Mouse (Mus musculus): ENCODE measurements around the gene Rad51d. TPM values are rescaled to one million over a fixed set of nuclear protein-coding genes. Genes with fewer than 3 reads are reported as not detected.
"Not testable (repeated sequence)": the region's sequence is repeated elsewhere in the genome, so short reads cannot be mapped to it uniquely, and the experiment has no call there.

Rad51d gene
- polyA plus RNA-seq, 1 experiment from 2014 or later: 19.2 TPM

DNA sequence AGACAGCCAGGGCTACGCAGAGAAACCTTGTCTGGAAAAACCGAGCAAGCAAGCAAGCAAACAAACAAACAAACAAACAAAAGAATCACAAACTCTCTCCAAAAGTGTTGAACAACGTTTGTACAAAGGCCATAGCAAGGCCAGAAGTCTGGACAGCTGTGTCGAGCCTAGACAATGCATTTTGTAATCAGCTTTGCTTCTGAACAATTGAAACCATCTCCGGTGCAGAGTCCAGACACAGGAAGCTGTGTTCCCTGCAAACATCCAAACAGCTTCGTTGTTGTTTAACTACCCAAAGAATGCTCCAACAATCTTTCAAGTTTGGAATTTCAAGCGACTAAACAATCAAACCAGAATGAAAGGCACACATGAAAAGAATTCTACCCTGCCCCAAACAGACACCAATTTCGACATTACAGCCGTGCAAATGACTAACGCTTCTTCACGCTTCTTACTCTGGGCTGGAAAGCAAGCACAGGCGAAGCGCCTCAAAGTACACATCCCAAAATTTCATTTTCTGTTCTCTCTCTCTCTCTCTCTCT is 33.0 kb downstream of the Rad51d start:
- DNase-seq (ENCODE audit: low spot score): no peak

DNA sequence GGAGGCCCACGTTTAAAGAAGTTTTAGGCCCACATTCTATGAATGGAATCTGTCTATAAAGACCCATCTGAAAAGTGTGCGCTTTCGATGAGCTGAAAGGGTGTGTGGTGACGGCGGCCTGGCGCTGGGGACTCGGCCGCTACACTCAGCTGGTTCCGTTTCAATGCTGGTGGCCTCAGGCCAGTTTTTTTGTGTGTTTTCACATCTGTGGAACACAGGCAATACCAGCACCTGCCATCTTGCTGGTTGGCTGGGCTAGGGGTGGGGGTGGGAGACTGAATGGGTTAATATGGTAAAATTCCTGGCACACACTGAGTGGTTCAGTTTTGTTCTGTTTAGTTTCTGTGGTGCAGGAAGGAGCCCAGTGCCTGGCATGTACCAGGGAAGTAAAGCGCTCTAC is 34.4 kb downstream of the Rad51d start:
- no peak for DNase-seq (ENCODE audit: low spot score)

DNA sequence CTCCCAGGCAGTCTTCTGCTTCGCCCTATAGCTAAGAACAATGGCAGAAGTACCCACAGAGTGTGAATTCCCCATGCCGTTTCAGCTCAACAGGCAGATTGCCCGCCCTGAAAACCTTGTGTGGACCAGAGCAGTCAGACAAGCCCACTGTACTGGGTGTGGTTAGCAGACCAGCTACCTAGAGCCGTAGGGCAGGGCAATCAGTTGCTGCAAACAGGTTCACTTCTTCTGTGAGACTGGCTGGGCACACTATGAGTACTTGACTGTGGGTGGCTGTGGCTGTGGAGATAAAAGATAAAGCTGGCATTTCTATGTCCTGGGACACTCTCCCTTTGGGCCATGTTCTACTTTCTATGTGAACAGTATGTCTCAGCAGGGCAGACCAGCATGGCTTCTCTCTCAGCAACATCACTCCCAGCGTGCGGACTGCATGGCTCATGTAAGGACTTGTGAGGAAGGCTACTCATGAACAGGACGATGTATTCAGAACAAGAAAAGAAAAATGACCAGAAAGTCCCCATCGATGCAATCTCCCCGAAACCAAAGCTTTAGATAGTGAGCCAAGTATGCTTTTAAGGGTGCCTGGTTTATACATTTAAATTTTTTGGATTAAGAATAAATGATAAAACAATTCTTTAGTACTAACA is 35.0 kb downstream of the Rad51d start:
- no peak for DNase-seq (ENCODE audit: low spot score)

DNA sequence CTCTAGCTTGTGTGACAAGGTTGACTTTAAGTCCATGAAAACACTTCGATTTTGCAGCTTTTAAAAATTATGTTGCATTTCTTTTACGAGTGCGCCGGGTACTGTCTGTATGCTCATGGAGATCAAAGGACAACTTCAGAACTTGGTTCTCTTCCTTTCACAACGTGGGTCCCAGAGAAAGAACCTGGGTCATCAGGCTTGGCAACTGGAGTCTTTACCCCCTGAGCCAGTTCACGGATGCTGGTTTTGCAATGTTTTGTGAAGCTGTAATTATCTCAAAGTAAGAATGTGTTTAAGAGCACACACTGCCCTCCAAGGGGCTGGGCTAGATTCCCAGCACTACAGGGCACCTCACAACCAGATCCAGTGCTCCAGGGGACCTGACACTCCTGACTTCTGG is 36.3 kb downstream of the Rad51d start:
- DNase-seq (ENCODE audit: low spot score): no peak

DNA sequence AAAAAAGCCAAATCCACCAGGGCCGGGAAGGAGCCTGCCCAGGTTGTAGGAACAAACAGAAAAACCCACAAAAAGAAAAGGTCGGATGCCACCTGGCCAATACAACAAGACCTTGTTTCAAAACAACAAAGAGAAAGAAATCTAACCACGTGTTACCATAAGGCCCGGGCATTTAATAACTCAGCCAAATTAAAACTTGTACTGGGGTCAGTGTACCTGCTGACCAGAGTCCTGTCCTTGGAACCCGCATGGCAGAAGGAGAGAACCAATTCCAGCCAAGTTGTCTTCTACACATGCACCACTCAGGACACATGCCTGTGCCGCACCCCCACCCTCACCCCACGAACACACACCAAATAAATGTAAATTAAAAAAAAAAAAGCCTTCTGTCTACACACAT is 37.5 kb downstream of the Rad51d start:
- DNase-seq (ENCODE audit: low spot score): no peak

DNA sequence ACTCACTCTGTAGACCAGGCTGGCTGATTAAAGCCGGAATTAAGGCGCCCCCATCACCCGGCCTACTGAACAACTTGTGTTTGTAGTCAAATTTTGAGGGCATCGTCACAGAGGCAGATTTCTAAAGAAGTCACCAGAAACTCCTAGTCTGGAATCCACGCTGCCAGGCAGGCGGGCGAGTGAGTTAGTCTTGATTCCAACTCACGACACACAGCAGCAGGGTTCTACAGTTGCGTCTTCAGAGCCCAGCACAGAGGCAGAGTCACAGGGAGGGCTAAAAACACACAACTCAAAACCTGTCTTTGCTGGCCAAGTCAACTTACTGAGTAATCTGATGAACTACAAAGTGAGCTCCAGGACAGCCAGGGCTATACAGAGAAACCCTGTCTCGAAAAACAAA is 37.9 kb downstream of the Rad51d start:
- no peak for DNase-seq (ENCODE audit: low spot score)

DNA sequence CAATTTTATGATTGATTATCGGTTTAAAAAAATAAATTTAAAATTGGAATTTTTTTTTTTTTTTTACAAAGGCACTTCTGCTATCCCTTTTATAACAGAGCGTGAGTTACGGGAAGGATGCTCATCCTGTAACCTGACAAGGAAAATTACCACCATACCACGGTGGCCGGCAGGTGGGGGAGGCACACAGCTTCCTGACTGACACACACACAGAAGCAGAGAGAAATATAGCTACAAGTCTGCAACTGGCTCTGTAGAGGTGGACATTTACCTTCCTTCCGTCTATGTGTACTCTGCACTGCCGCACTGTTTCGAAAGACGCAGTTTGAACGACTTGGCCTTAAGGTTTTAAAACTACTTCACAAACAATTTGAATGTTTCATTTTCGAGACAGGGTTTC is 38.3 kb downstream of the Rad51d start:
- no peak for DNase-seq (ENCODE audit: low spot score)

DNA sequence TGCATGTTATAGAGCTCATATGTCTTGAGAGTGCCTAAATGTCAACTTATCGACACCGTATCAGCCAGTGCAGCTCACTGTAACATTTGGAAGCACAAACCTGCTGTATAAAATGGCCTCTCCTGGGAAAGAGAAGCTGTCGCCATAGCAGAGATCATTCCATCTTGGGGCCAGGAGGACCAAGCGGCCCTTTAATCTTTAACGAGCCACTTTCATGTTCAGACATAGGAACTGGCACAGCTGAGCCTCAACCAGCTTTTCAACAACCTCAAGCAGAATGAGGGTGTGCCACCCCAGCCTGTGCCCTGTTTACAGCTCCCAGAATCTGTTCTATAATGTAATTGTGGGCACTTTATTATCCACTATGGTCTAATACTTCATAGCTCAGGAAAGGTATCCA is 40.2 kb downstream of the Rad51d start:
- no peak for DNase-seq (ENCODE audit: low spot score)

DNA sequence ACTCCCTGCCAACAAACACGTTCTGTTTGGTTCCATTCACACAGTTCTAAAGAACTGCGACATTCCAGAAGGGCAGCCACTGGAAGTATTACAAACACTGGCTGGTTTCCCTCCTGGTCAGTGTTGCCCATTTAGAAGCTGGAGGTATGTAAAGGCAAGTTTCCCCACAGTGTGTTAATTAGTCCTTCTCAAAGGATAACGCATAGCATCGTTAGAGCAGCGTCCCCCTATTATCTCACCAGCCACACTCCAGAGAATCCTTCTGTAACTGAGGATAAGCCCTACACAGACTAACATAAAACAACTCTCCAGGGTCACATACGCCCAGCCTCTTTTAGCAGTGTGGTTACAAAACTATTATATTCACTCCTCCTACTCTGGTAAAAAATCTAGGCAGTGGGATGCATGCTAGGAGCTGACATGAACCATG is 42.8 kb downstream of the Rad51d start:
- DNase-seq (ENCODE audit: low spot score): no peak

DNA sequence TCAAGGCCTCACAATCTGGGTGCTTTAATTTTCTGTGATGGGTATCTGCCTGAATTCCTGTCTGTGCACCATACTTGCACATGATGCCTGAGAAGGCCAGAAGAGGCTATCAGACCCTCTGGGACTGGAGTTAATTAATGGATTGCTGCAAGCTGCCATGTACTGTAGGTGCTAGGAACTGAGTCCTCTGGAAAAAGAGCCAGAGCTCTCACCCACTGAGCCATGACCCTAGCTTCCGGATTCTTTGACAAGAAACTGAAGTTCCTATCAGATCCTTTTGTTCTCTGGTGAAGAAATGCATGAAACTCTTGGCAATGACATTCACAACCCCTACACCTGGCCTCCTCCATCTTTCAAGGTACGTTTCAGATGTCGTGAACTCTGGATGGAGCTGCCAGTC is 43.5 kb downstream of the Rad51d start:
- DNase-seq (ENCODE audit: low spot score): no peak

DNA sequence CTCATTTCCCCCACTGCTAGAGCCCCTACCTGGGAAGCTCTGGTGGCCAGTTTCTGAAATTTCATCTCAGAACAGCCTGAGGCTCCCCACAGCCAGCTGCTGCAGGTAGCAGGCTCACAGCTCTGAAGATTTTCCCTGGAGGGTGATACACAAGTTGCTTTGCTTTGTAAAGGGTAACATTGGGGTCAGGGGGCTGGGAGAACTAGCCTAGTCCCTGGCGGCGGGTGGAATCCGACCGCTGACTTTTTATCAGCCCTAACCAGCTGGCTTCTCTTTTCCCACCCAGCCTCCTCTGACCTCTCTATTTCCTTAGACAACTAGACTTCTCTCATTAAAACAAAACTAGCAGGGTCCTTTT is 44.4 kb downstream of the Rad51d start:
- no peak for DNase-seq (ENCODE audit: low spot score)

DNA sequence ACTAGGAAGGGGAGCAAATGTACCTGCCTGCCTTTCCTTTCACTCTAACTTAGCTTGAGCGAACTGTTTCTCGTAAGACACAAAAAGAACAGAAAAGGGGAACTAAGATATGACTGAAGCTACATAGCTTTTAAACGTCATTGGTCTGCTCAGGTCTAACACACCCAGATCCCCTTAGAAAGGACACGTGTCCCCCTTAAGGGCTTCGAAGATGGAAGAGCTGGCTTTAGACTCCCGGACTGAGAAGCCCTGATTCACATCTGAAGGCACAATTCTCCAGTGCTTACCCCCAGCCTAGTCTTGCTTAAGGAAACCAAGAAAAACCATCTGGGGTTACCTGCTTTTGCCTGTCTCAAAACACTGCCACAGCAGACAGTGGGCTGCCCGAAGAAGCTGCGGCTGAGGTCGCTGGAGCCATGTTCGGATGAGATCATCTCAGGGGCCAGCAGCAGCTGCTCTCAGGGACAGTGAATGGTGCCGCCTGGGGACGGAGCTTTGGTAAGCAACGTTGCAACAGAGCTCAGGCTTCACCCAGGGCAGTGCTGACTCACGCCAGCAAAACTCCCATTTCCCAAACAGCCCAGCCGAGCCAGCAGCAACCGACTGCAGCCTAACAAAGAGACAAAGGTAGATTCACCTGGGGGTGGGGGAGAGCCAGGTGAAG is 44.9 kb downstream of the Rad51d start:
- no peak for DNase-seq (ENCODE audit: low spot score)

DNA sequence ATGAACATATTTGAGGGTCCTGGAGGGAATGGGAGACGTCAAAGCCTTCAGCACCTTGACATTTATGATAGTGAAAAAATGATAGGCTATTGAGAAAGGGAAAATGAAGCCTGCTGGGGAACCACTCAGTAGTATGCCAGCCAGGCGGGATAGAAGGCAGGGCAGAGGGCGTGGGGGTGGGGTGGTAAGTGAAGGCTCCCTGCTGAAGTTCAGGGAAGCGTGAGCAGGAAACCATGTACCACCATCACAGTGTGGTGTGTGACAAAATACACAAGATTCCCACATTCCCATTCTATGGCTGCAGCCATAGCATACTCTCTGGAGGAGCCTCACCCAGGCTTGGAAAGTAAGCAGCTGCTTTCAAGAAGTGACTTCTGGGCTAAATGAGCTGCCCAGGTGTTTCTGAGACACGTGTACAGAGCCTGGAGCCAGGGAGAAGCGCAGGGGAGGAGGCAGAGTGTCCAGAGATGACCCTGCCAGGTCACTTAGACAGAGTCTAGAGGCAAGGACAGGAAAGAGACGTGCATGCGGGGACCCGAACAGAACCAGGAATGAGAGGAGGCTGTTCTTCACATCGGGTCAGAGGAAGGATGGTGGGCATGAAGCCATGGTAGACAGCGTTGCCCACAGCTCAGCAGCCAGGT is 45.5 kb downstream of the Rad51d start:
- DNase-seq (ENCODE audit: low spot score): no peak

DNA sequence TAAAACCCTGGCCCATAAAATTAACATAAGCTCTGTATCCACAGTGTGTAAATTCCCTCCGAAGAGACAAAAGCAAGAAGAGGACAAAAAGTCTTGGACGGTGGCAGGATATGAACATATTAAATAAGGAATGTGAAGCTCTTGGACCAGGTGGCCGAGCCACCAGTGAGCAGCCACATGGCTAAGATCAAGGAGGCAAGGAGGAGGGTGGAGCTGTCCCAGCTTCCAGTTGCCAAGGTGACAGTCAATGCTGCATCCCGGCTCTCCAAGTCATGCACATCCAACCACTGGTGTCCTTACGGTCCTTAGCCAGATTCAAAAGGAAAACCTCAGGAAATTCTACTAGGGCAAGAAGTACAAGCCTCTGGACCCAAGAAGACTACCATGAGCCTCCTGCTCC is 51.9 kb downstream of the Rad51d start:
- no peak for DNase-seq (ENCODE audit: low spot score)

DNA sequence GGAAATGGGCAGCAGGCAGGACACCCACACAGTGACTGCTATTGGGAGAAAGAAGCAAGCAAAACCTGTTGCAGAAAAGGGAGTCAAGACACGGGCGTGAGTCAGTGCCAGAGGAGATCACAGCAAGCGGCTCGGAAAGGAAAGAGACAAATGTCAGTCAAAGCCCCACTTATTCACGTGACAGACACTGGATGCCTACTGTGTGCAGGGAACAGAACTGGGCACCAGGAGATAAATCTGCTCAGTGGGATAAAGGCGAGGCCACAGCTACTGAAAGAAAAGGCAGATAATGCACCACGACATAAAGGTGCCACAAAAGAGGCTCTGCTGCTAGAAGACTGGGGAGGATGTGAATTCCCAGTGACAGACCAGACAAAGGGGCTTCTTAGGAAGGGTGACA is 52.6 kb downstream of the Rad51d start:
- DNase-seq (ENCODE audit: low spot score): no peak

DNA sequence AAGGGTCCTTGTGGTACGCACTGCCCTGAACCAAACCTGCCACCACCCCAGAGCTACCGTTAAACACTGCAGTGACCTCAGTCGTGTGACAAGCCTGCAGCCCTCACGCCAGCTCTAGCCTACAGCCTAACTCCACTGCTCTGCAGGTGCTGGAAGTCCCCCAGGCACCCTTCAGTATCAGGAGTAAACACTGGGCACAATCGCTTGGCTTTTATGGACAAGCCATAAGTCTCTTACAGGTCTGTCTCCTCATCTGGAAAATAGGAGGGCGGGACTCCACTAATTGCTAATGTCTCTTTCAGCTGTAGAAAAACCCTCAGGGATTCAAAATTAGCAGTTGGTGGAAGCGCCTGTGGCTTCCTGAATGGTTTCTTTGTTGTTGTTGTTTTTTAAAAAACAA is 53.2 kb downstream of the Rad51d start:
- DNase-seq (ENCODE audit: low spot score): no peak

DNA sequence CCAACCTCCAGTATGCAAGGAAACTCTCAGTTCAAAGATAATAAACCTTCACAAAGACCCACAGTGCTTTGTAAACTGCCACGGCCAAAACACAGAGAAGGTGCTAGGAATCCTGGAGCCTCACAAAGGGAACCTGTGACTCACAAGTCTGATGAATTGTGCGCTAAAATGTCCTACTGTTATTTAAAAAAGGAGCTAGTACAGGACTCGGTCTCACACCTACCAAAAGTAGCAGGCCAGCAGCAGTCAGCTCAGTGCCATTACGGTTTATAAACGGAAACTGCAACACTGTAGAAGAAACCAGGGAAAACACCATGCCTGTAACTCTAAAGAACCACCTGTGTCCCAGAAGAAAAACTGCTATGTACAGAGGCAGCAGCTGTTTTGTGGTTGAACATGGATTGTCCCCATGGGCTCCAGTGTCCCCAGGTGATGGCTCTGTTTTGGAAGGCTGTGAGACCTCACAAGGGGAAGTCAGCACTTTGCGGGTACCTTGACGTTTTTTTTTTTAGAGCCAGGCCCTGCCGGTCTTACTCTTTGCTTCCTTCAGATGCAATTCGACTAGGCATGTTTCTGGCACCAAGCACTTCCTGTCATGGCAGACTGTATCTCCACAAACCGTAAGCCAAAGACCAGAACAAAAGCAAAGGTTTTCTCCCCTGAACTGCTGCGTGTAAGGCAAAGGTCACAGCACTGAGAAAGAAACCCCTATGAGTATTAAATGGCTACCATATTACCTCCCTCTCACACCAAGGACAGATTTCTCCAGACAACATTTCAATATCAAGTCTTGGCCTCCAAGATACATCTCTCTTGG is 54.6 kb downstream of the Rad51d start:
- DNase-seq (ENCODE audit: low spot score): peak; percentile 70

DNA sequence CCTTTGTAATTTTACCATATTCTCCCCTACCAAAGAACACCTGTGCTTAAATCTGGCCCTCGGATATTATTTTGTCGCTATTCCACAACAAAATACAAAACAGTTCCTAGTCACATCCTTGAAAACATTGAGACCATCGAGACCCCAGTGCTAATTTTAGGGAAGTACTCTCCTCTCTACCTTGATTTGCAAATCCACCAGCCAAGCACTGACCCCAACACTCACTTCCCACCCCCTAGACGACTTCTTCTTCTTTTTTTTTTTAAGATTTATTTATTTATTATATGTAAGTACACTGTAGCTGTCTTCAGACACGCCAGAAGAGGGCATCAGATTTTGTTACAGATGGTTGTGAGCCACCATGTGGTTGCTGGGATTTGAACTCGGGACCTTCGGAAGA is 56.1 kb downstream of the Rad51d start:
- not testable (repeated sequence) for DNase-seq (ENCODE audit: low spot score)

DNA sequence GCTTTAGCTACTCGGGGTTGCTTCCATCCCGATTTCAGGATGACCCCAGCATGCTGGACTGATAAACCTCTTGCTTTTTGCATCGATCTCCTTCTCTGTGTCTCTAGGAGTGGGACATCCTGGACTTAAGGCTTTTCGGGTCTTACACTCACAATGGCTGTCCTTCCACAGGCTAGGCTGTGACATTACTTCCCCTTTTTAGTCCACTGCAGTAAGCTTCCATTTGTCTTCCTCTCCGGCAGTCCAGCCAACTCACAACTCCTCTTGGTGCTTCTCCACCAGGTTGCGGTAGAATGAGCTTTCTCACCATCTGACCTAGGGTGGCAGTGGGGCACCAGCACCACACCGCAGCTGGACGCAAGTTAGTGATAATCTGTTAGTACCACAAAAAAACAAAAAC is 56.5 kb downstream of the Rad51d start:
- DNase-seq (ENCODE audit: low spot score): no peak

DNA sequence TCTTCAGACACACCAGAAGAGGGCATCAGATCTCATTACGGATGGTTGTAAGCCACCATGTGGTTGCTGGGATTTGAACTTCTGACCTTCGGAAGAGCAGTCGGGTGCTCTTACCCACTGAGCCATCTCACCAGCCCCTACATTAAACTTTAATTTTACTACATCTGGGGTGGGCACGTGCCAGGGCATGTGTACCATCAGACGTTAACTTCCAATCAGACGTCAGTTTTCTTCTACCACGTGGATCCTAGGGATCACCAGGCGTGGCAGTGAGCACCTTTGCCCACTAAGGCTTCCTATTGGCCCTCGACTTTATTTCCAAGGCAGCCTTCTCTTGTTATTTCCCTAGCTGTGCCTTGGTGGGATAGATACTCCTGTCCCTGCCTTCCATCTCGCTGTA is 58.0 kb downstream of the Rad51d start:
- DNase-seq (ENCODE audit: low spot score): not testable (repeated sequence)

DNA sequence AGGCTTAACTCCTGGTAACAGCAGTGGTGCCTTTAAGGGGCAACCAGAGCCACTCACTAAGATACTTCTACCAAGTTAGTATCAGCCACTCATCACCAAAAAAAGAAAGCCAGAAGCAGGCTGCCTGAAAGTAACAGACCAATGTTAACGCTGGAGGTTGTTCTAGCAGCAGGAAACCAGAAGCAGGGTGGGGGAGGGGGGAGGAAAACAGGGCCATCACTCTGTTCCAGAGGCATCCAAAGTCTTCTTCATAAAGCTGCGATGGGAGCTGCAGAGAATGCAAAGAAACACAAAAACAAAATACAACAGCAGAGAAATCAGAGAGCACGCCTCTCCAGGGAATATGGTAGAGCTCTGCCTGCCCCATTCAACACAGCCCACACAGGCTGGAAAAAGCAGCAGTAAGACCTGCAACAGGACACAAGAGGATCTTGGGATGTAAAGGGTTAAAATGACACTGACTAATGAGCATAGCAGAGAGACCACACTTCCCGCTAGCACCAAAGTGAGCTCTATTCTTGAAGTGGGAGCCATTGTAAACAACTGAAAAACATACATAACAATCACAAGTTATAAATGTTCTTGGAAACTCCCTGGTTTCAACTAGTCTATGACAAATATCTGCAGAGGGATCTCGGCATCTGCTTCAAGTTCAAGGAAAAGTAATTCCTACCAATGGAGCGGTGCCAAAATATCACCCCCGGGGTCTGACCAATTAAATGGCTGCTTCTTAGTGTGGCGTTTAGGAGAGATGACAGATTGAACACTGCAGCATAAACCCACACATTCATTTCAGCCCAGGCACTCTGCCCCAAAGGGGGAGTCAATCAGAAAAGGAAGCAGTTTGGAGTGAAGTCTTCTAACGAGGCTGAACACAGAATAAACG is 59.2 kb downstream of the Rad51d start:
- DNase-seq (ENCODE audit: low spot score): peak; percentile 47

All from thymus, postnatal 0 days (tissue).